Mouse (Mus musculus) hindbrain, embryonic 13.5 days (tissue): ENCODE measurements around the gene Dync1i1. TPM values are rescaled to one million over a fixed set of nuclear protein-coding genes. Genes with fewer than 3 reads are reported as not detected.

ENCODE experiments used
- ATAC-seq: fragments of 200-750 bp; cut with Nextera tagmentation; 2 replicates; pipeline ENCODE4 v1.8.0; 2017; ENCODE audit warnings: moderate TSS enrichment; ENCODE audit not compliant: low FRiP score
- H3K27ac ChIP-seq: fragments of 300-500 bp; sonication (generic); 2 replicates; pipeline ENCODE4 v1.5.1; 2015; ENCODE audit warnings: inconsistent platforms, mild to moderate bottlenecking, moderate library complexity
- H3K27me3 ChIP-seq: fragments of 300-500 bp; sonication (generic); 2 replicates; pipeline ENCODE4 v1.6.1; 2015; ENCODE audit warnings: mild to moderate bottlenecking, inconsistent platforms
- H3K36me3 ChIP-seq: fragments of 300-500 bp; sonication (generic); 2 replicates; pipeline ENCODE4 v1.6.1; 2015; ENCODE audit warnings: mild to moderate bottlenecking, inconsistent platforms
- H3K4me1 ChIP-seq: fragments of 300-500 bp; sonication (generic); replicated peaks from 2 replicates; pipeline ENCODE4 v1.6.1; 2015; ENCODE audit warnings: inconsistent platforms
- H3K4me2 ChIP-seq: fragments of 300-500 bp; sonication (generic); 2 replicates; pipeline ENCODE4 v1.6.1; 2015; ENCODE audit warnings: inconsistent platforms, mild to moderate bottlenecking, moderate library complexity
- H3K4me3 ChIP-seq: fragments of 300-500 bp; sonication (generic); 2 replicates; pipeline ENCODE4 v1.5.1; 2015; ENCODE audit warnings: mild to moderate bottlenecking, inconsistent platforms
- H3K9ac ChIP-seq: fragments of 300-500 bp; sonication (generic); 2 replicates; pipeline ENCODE4 v1.6.1; 2015; ENCODE audit warnings: mild to moderate bottlenecking, inconsistent platforms
- H3K9me3 ChIP-seq: fragments of 300-500 bp; sonication (generic); 2 replicates; pipeline ENCODE4 v1.6.1; 2016; ENCODE audit warnings: inconsistent platforms
- WGBS: fragments of 180-500 bp; shearing (Covaris S2); methylation state at CpG from one replicate; pipeline ENCODE4 v1.1.7; 2015; 5-methylcytosine and 5-hydroxymethylcytosine counted together
- polyA plus RNA-seq: library from polyadenylated mRNA; unstranded; fragments of >200 nt; fragmentation: Nextera tagmentation; extraction: Ambion mirVana; gene quantifications from 2 replicates; pipeline ENCODE4 v1.2.1, GENCODE M21; 2015

Gene Dync1i1
- polyA plus RNA-seq, 1 experiment from 2014 or later = 9.0 TPM

- H3K27ac ChIP-seq = no peak overlapping the region
- no peaks in the 10 kb centered on the region for H3K36me3 ChIP-seq
- no peak overlapping the region for H3K4me2 ChIP-seq
- H3K27me3 ChIP-seq = peaks cover 4% of the 10 kb centered on the region; the same call in 1 of the 2 replicates
- ATAC-seq = no peak
- 36% methylated on average over 6 of the region's 6 CpGs for WGBS
- H3K4me3 ChIP-seq = no peak overlapping the region
- H3K9ac ChIP-seq = no peak overlapping the region
- no peaks in the 10 kb centered on the region for H3K9me3 ChIP-seq
- peaks cover 4% of the 10 kb centered on the region for H3K4me1 ChIP-seq
Measured at GRCm38 (mm10) chr6:5997535-5997934, 272.1 kb downstream of the Dync1i1 start.

GRCm38 (mm10) chr6:6002061-6002460, 276.6 kb downstream of the Dync1i1 start:
- ATAC-seq = no peak
- peaks cover 6% of the 10 kb centered on the region; the same call in 1 of the 2 replicates for H3K27me3 ChIP-seq
- no peaks in the 10 kb centered on the region for H3K36me3 ChIP-seq
- H3K4me1 ChIP-seq = peaks cover 3% of the 10 kb centered on the region; the same call in 1 of the 2 replicates
- H3K4me2 ChIP-seq = no peak overlapping the region
- no peaks in the 10 kb centered on the region for H3K9me3 ChIP-seq
- H3K27ac ChIP-seq = no peak overlapping the region
- no peak overlapping the region for H3K9ac ChIP-seq
- whole genome bisulfite sequencing = 78% methylated on average over 3 of the region's 3 CpGs
- H3K4me3 ChIP-seq = no peak overlapping the region

GRCm38 (mm10) chr6:6004756-6005485, 279.5 kb downstream of the Dync1i1 start:
- Histone ChIP-seq H3K36me3 (no peaks in the 10 kb centered on the region), H3K27me3 (peaks cover 9% of the 10 kb centered on the region; the same call in 1 of the 2 replicates), H3K9me3 (no peaks in the 10 kb centered on the region), H3K4me3 (no peak overlapping the region), H3K4me1 (peaks cover 3% of the 10 kb centered on the region; the same call in 1 of the 2 replicates), H3K27ac (no peak overlapping the region), H3K4me2 (no peak overlapping the region; the same call in 1 of the 2 replicates), H3K9ac (no peak overlapping the region)
- 67% methylated on average over 12 of the region's 12 CpGs for WGBS
- ATAC-seq = 0 out of 2 replicates have a peak, but pooled peaks have one; percentile 16

GRCm38 (mm10) chr6:6005762-6006431, 280.5 kb downstream of the Dync1i1 start:
- Histone ChIP-seq H3K4me2 (peak overlapping the region; percentile 82), H3K27ac (no peak overlapping the region), H3K9me3 (no peaks in the 10 kb centered on the region), H3K9ac (peak overlapping the region; percentile 70), H3K27me3 (peaks cover 4% of the 10 kb centered on the region; the same call in 1 of the 2 replicates), H3K4me3 (peak overlapping the region; percentile 57), H3K36me3 (no peaks in the 10 kb centered on the region), H3K4me1 (peaks cover 3% of the 10 kb centered on the region; the same call in 1 of the 2 replicates)
- ATAC-seq = peak; percentile 97
- WGBS = 3% methylated on average over 42 of the region's 42 CpGs

GRCm38 (mm10) chr6:6011364-6011763, 285.9 kb downstream of the Dync1i1 start:
- no peak overlapping the region for H3K4me2 ChIP-seq
- 80% methylated on average over 2 of the region's 2 CpGs for WGBS
- no peak for ATAC-seq

GRCm38 (mm10) chr6:6015616-6016015, 290.2 kb downstream of the Dync1i1 start:
- H3K4me2 ChIP-seq = peak overlapping the region; percentile 20; the same call in 1 of the 2 replicates
- no peak overlapping the region for H3K27ac ChIP-seq
- no peak overlapping the region for H3K4me3 ChIP-seq
- WGBS = 74% methylated on average over 15 of the region's 15 CpGs
- 0 out of 2 replicates have a peak, but pooled peaks have one; percentile 49 for ATAC-seq
- no peak overlapping the region for H3K9ac ChIP-seq
- H3K4me1 ChIP-seq = no peaks in the 10 kb centered on the region
- H3K36me3 ChIP-seq = no peaks in the 10 kb centered on the region
- H3K27me3 ChIP-seq = no peaks in the 10 kb centered on the region
- H3K9me3 ChIP-seq = no peaks in the 10 kb centered on the region

More at GRCm38 (mm10) chr6:6011364-6011763, 285.9 kb downstream of the Dync1i1 start:
- Histone ChIP-seq H3K36me3 (no peaks in the 10 kb centered on the region), H3K9me3 (no peaks in the 10 kb centered on the region), H3K27ac (no peak overlapping the region), H3K9ac (no peak overlapping the region), H3K4me3 (no peak overlapping the region), H3K4me1 (no peaks in the 10 kb centered on the region; the same call in 1 of the 2 replicates), H3K27me3 (peaks cover 4% of the 10 kb centered on the region; the same call in 1 of the 2 replicates)

- Histone ChIP-seq H3K27ac (no peak overlapping the region), H3K27me3 (no peaks in the 10 kb centered on the region), H3K36me3 (no peaks in the 10 kb centered on the region), H3K9ac (no peak overlapping the region), H3K4me3 (no peak overlapping the region), H3K4me1 (no peaks in the 10 kb centered on the region), H3K4me2 (no peak overlapping the region), H3K9me3 (no peaks in the 10 kb centered on the region)
- 63% methylated on average over 9 of the region's 9 CpGs for WGBS
- ATAC-seq = no peak
Measured at GRCm38 (mm10) chr6:6016931-6017330, 291.5 kb downstream of the Dync1i1 start.

GRCm38 (mm10) chr6:6023976-6024375, 298.5 kb downstream of the Dync1i1 start:
- Histone ChIP-seq H3K27ac (no peak overlapping the region), H3K9me3 (no peaks in the 10 kb centered on the region), H3K9ac (no peak overlapping the region), H3K4me2 (no peak overlapping the region), H3K4me3 (no peak overlapping the region), H3K36me3 (no peaks in the 10 kb centered on the region), H3K27me3 (no peaks in the 10 kb centered on the region), H3K4me1 (no peaks in the 10 kb centered on the region)
- whole genome bisulfite sequencing = 21% methylated on average over 6 of the region's 6 CpGs
- ATAC-seq = no peak

- Histone ChIP-seq H3K4me1 (no peaks in the 10 kb centered on the region), H3K4me3 (no peak overlapping the region), H3K4me2 (no peak overlapping the region), H3K27ac (no peak overlapping the region), H3K9ac (no peak overlapping the region), H3K36me3 (no peaks in the 10 kb centered on the region), H3K27me3 (no peaks in the 10 kb centered on the region), H3K9me3 (no peaks in the 10 kb centered on the region)
- 88% methylated on average over 6 of the region's 6 CpGs for WGBS
- no peak for ATAC-seq
Measured at GRCm38 (mm10) chr6:6027664-6028063, 302.2 kb downstream of the Dync1i1 start.

GRCm38 (mm10) chr6:6038773-6039550, 313.5 kb downstream of the Dync1i1 start:
- Histone ChIP-seq H3K4me3 (no peak overlapping the region), H3K27ac (no peak overlapping the region), H3K9ac (no peak overlapping the region), H3K4me1 (peaks cover 5% of the 10 kb centered on the region; the same call in 1 of the 2 replicates), H3K9me3 (no peaks in the 10 kb centered on the region), H3K27me3 (no peaks in the 10 kb centered on the region), H3K36me3 (no peaks in the 10 kb centered on the region), H3K4me2 (no peak overlapping the region)
- WGBS = 36% methylated on average over 18 of the region's 18 CpGs
- ATAC-seq = no peak

- no peaks in the 10 kb centered on the region for H3K36me3 ChIP-seq
- H3K4me3 ChIP-seq = no peak overlapping the region
- H3K9me3 ChIP-seq = no peaks in the 10 kb centered on the region
- H3K9ac ChIP-seq = no peak overlapping the region
- WGBS = 86% methylated on average over 12 of the region's 12 CpGs
- no peaks in the 10 kb centered on the region for H3K4me1 ChIP-seq
- no peak overlapping the region for H3K4me2 ChIP-seq
- H3K27ac ChIP-seq = no peak overlapping the region
- ATAC-seq = no peak
- no peaks in the 10 kb centered on the region for H3K27me3 ChIP-seq
Measured at GRCm38 (mm10) chr6:6046729-6047424, 321.4 kb downstream of the Dync1i1 start.
